13 mouse cellular contexts compared by ENCODE assay signal in genomic region chr5:65407989-65408388, GRCm38 (mm10). TPM values are rescaled to one million over a fixed set of nuclear protein-coding genes. Genes with fewer than 3 reads are reported as not detected.
DNase-seq lines count a peak whose midpoint lies in the region; ATAC-seq and TF ChIP-seq lines count a peak whose summit lies in the region.
"Had no signal": no experiment of that assay in that cellular context is flagged by ENCODE, and none has a peak within 500 bp of the region (broad histone marks: within the 10 kb centered on the region; RNA-seq: fewer than 3 reads in every experiment).

No protein-coding gene starts in this region.

- H3K4me1 ChIP-seq in midbrain, embryonic 10.5 days: peaks cover 8% of the 10 kb centered on the region
- H3K4me1 ChIP-seq in midbrain, embryonic 16.5 days (ENCODE audit: control insufficient read depth, insufficient read depth, low read length): no peaks in the 10 kb centered on the region
- H3K4me1 ChIP-seq in forebrain, embryonic 11.5 days (replicated peaks; ENCODE audit: control insufficient read depth, insufficient read depth, low read length): peaks cover 4% of the 10 kb centered on the region; the same call in 1 of the 2 replicates
- H3K4me1 ChIP-seq in hindbrain, postnatal 0 days (ENCODE audit: insufficient read depth, low read length): no peaks in the 10 kb centered on the region

- no peaks in the 10 kb centered on the region for H3K27me3 ChIP-seq in midbrain, embryonic 10.5 days (ENCODE audit: low read depth, poor library complexity, severe bottlenecking)
- no peaks in the 10 kb centered on the region for H3K27me3 ChIP-seq in midbrain, embryonic 16.5 days (ENCODE audit: control insufficient read depth, insufficient read depth, low read depth, low read length)
- H3K27me3 ChIP-seq in forebrain, embryonic 11.5 days (ENCODE audit: control insufficient read depth, insufficient read depth, low read length): no peaks in the 10 kb centered on the region
- H3K27me3 ChIP-seq in hindbrain, postnatal 0 days (ENCODE audit: insufficient read depth, low read length): no peaks in the 10 kb centered on the region

- no peak for ATAC-seq in midbrain, embryonic 16.5 days
- ATAC-seq in forebrain, embryonic 11.5 days (replicated peaks; ENCODE audit: low FRiP score): peak; percentile 63; the same call in 1 of the 2 replicates
- ATAC-seq in hindbrain, postnatal 0 days: peak; percentile 52

- H3K4me2 ChIP-seq in midbrain, embryonic 16.5 days (ENCODE audit: low read length): no peak overlapping the region
- H3K4me2 ChIP-seq in forebrain, embryonic 11.5 days (ENCODE audit: low read depth, low read length, severe bottlenecking): no peak overlapping the region
- H3K4me2 ChIP-seq in hindbrain, postnatal 0 days (ENCODE audit: low read depth, low read length): no peak overlapping the region
- H3K4me2 ChIP-seq: lung, embryonic 14.5 days had no signal

- H3K9ac ChIP-seq in midbrain, embryonic 16.5 days (ENCODE audit: low read depth, low read length): no peak overlapping the region
- H3K9ac ChIP-seq in forebrain, embryonic 11.5 days (ENCODE audit: low read length): no peak overlapping the region
- H3K9ac ChIP-seq in hindbrain, postnatal 0 days (replicated peaks; ENCODE audit: low read length): no peak overlapping the region
- H3K9ac ChIP-seq: lung, embryonic 14.5 days had no signal

- peaks cover 81% of the 10 kb centered on the region for H3K36me3 ChIP-seq in midbrain, embryonic 10.5 days
- H3K36me3 ChIP-seq in midbrain, embryonic 16.5 days (ENCODE audit: control insufficient read depth, insufficient read depth, low read length): peaks cover 18% of the 10 kb centered on the region
- no peaks in the 10 kb centered on the region; the same call in none of the 2 replicates for H3K36me3 ChIP-seq in forebrain, embryonic 11.5 days (ENCODE audit: control insufficient read depth, insufficient read depth, low read length)
- H3K36me3 ChIP-seq in hindbrain, postnatal 0 days (ENCODE audit: insufficient read depth, low read length): peaks cover 34% of the 10 kb centered on the region

- no peak overlapping the region for H3K4me3 ChIP-seq in midbrain, embryonic 10.5 days
- no peak overlapping the region for H3K4me3 ChIP-seq in midbrain, embryonic 16.5 days (ENCODE audit: low read depth, low read length)
- no peak overlapping the region for H3K4me3 ChIP-seq in forebrain, embryonic 11.5 days (ENCODE audit: low read depth, low read length)
- H3K4me3 ChIP-seq in hindbrain, postnatal 0 days (ENCODE audit: low read length): no peak overlapping the region
- H3K4me3 ChIP-seq in layer of hippocampus, adult 2 months: no peak overlapping the region

- H3K9me3 ChIP-seq in midbrain, embryonic 10.5 days (replicated peaks): no peaks in the 10 kb centered on the region
- H3K9me3 ChIP-seq in midbrain, embryonic 16.5 days (replicated peaks; ENCODE audit: control insufficient read depth, low read length, poor library complexity, severe bottlenecking): no peaks in the 10 kb centered on the region
- H3K9me3 ChIP-seq in forebrain, embryonic 11.5 days (ENCODE audit: control insufficient read depth, low read length): no peaks in the 10 kb centered on the region
- no peaks in the 10 kb centered on the region for H3K9me3 ChIP-seq in hindbrain, postnatal 0 days (ENCODE audit: low read length)

- no peak for DNase-seq in midbrain, embryonic 10.5 days (ENCODE audit: low spot score)
- no peak for DNase-seq in forebrain, embryonic 11.5 days (ENCODE audit: low spot score)
- DNase-seq in hindbrain, postnatal 0 days (ENCODE audit: low spot score): peak; percentile 24
- DNase-seq in lung, postnatal 14 days: no peak
- no peak for DNase-seq in layer of hippocampus, adult 2 months (ENCODE audit: low spot score in 2 of 2)
- DNase-seq in layer of hippocampus, adult 18-20 months (ENCODE audit: low spot score in 2 of 2): no peak
- DNase-seq: cerebellum, postnatal 25 days; gastrocnemius, postnatal 36 days; lung, embryonic 14.5 days; spleen, adult 18-20 months had no signal

- WGBS in midbrain, embryonic 10.5 days: 29% methylated on average over 12 of the region's 12 CpGs
- WGBS in midbrain, embryonic 16.5 days: 21% methylated on average over 12 of the region's 12 CpGs
- WGBS in forebrain, embryonic 11.5 days: 16% methylated on average over 12 of the region's 12 CpGs
- 29% methylated on average over 12 of the region's 12 CpGs for WGBS in hindbrain, postnatal 0 days

- TF ChIP-seq CTCF in hindbrain, postnatal 0 days (IDR thresholded peaks at IDR 0.05; ENCODE audit: low read depth): no peak
- TF ChIP-seq CTCF in layer of hippocampus, adult 2 months (conservative IDR thresholded peaks at IDR 0.05): no peak

- peak overlapping the region; percentile 46; the same call in 1 of the 2 replicates for H3K27ac ChIP-seq in midbrain, embryonic 10.5 days (replicated peaks)
- no peak overlapping the region for H3K27ac ChIP-seq in midbrain, embryonic 16.5 days (ENCODE audit: low read length)
- no peak overlapping the region for H3K27ac ChIP-seq in forebrain, embryonic 11.5 days (ENCODE audit: low read depth, low read length)
- peak overlapping the region; percentile 22; the same call in 1 of the 2 replicates for H3K27ac ChIP-seq in hindbrain, postnatal 0 days
- no peak overlapping the region for H3K27ac ChIP-seq in layer of hippocampus, adult 2 months
- H3K27ac ChIP-seq: kidney, postnatal 0 days had no signal

RNA-seq across cellular contexts. Expression of gene Lias, which starts 16.7 kb away (rescaled TPM):
- 68.0 and 74.1 TPM in 2 replicates for polyA plus RNA-seq in midbrain, embryonic 10.5 days (2016; fragmentation: Nextera tagmentation; extraction: Ambion mirVana)
- polyA plus RNA-seq in midbrain, embryonic 16.5 days (2015; fragmentation: Nextera tagmentation; extraction: Ambion mirVana): 65.1 and 65.9 TPM in 2 replicates
- 67.5 and 70.0 TPM in 2 replicates for polyA plus RNA-seq in forebrain, embryonic 11.5 days (2014; fragmentation: Nextera tagmentation; extraction: Ambion mirVana)
- total RNA-seq in hindbrain, postnatal 0 days (2014; rRNA removed): 19.4 and 23.4 TPM in 2 replicates
- 65.5 and 66.8 TPM in 2 replicates for polyA plus RNA-seq in hindbrain, postnatal 0 days (2015; fragmentation: Nextera tagmentation; extraction: Ambion mirVana)
- 10 to 100 TPM; 33.6 to 37.3 TPM for total RNA-seq in layer of hippocampus, adult 2 months (2021)
- 10 to 100 TPM; 26.7 to 27.5 TPM for total RNA-seq in layer of hippocampus, adult 18-20 months (2021)

RNA-seq across cellular contexts. Expression of gene Rpl9, which starts 16.7 kb away (rescaled TPM):
- polyA plus RNA-seq in midbrain, embryonic 10.5 days (2016; fragmentation: Nextera tagmentation; extraction: Ambion mirVana): 851 and 959 TPM in 2 replicates
- 509 and 528 TPM in 2 replicates for polyA plus RNA-seq in midbrain, embryonic 16.5 days (2015; fragmentation: Nextera tagmentation; extraction: Ambion mirVana)
- polyA plus RNA-seq in forebrain, embryonic 11.5 days (2014; fragmentation: Nextera tagmentation; extraction: Ambion mirVana): 874 and 891 TPM in 2 replicates
- total RNA-seq in hindbrain, postnatal 0 days (2014; rRNA removed): 890 and 1,017 TPM in 2 replicates
- 640 and 652 TPM in 2 replicates for polyA plus RNA-seq in hindbrain, postnatal 0 days (2015; fragmentation: Nextera tagmentation; extraction: Ambion mirVana)
- total RNA-seq in layer of hippocampus, adult 2 months (2021): 100 to 1,000 TPM; 705 to 728 TPM
- 100 to 1,000 TPM; 742 to 758 TPM for total RNA-seq in layer of hippocampus, adult 18-20 months (2021)

RNA-seq across cellular contexts. Expression of gene Ugdh, which starts 27.8 kb away (rescaled TPM):
- polyA plus RNA-seq in midbrain, embryonic 10.5 days (2016; fragmentation: Nextera tagmentation; extraction: Ambion mirVana): 54.4 and 57.4 TPM in 2 replicates
- polyA plus RNA-seq in midbrain, embryonic 16.5 days (2015; fragmentation: Nextera tagmentation; extraction: Ambion mirVana): 44.2 and 46.0 TPM in 2 replicates
- 68.6 and 69.0 TPM in 2 replicates for polyA plus RNA-seq in forebrain, embryonic 11.5 days (2014; fragmentation: Nextera tagmentation; extraction: Ambion mirVana)
- 15.0 and 18.8 TPM in 2 replicates for total RNA-seq in hindbrain, postnatal 0 days (2014; rRNA removed)
- 30.7 and 32.1 TPM in 2 replicates for polyA plus RNA-seq in hindbrain, postnatal 0 days (2015; fragmentation: Nextera tagmentation; extraction: Ambion mirVana)
- total RNA-seq in layer of hippocampus, adult 2 months (2021): 10 to 100 TPM; 31.8 to 32.7 TPM
- 10 to 100 TPM; 30.1 to 33.5 TPM for total RNA-seq in layer of hippocampus, adult 18-20 months (2021)

RNA-seq across cellular contexts. Expression of gene Klb, which starts 59.9 kb away (rescaled TPM):
- polyA plus RNA-seq in midbrain, embryonic 10.5 days (2016; fragmentation: Nextera tagmentation; extraction: Ambion mirVana): 0.06 TPM in 1 of 2 replicates, not detected in the other
- polyA plus RNA-seq in midbrain, embryonic 16.5 days (2015; fragmentation: Nextera tagmentation; extraction: Ambion mirVana): 0.09 and 0.15 TPM in 2 replicates
- polyA plus RNA-seq in forebrain, embryonic 11.5 days (2014; fragmentation: Nextera tagmentation; extraction: Ambion mirVana): not detected in 2 replicates
- 0.14 TPM in 1 of 2 replicates, not detected in the other for total RNA-seq in hindbrain, postnatal 0 days (2014; rRNA removed)
- 0.09 and 0.13 TPM in 2 replicates for polyA plus RNA-seq in hindbrain, postnatal 0 days (2015; fragmentation: Nextera tagmentation; extraction: Ambion mirVana)
- total RNA-seq in layer of hippocampus, adult 2 months (2021): under 1 TPM; 0.46 to 0.66 TPM
- total RNA-seq in layer of hippocampus, adult 18-20 months (2021): under 1 TPM; 0.62 to 0.81 TPM
- total RNA-seq: megakaryocyte-erythroid progenitor cell, adult 5-6 weeks had no signal
- polyA plus RNA-seq: lung, embryonic 14.5 days had no signal

Comparison
In these comparisons a context has a peak if more than half of its experiments do, and no peak if none do; other contexts are left out.
1. H3K27ac ChIP-seq: peak in midbrain, embryonic 10.5 days (single experiment) and hindbrain, postnatal 0 days (single experiment); none in midbrain, embryonic 16.5 days (single experiment), forebrain, embryonic 11.5 days (single experiment) and layer of hippocampus, adult 2 months (single experiment).